Comparison of ENCODE assay signal across 9 mouse cellular contexts in the genomic region with DNA sequence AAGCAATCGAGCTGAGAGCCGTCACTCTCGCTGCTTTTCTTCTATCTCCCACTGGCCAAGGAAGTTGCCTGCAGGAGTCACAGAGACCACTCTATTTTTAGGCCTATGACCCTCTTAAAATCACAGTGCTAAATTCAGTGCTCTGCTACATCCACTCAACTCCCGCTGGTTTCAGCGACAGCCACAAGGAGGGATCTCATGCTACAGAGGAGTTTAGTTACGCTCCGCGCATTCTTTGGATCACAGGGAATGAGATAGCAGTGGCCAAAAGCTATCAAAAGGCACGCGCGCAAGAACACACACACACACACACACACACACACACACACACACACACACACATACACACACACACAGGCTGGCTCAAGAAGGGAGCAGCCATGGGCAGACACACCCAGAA.
A peak's percentile ranks its signal among the peaks of the same experiment; 100 is the strongest.
DNase-seq lines count a peak whose midpoint lies in the region; ATAC-seq and TF ChIP-seq lines count a peak whose summit lies in the region.
"Had no signal": no experiment of that assay in that cellular context is flagged by ENCODE, and none has a peak within 500 bp of the region (broad histone marks: within the 10 kb centered on the region; RNA-seq: fewer than 3 reads in every experiment).

No protein-coding gene starts in this region.

- H3K4me3 ChIP-seq in kidney, embryonic 14.5 days (ENCODE audit: low read length) = no peak overlapping the region
- H3K4me3 ChIP-seq in embryonic facial prominence, embryonic 11.5 days (ENCODE audit: low read depth, low read length) = no peak overlapping the region
- no peak overlapping the region for H3K4me3 ChIP-seq in midbrain, postnatal 0 days (ENCODE audit: low read depth, low read length)
- H3K4me3 ChIP-seq: limb, embryonic 13.5 days had no signal

- DNase-seq in kidney, postnatal 36 days = no peak
- DNase-seq in embryonic facial prominence, embryonic 11.5 days (ENCODE audit: low spot score) = peak; percentile 35
- DNase-seq in heart, postnatal 10 days = peak; percentile 56
- peak; percentile 33 for DNase-seq in midbrain, postnatal 0 days (ENCODE audit: low spot score)
- no peak for DNase-seq in adrenal gland, postnatal 4 days (ENCODE audit: low spot score in 2 of 2)
- DNase-seq in MN1 (ENCODE audit: low spot score) = no peak
- DNase-seq in lung, postnatal 36 days = no peak

- peaks cover 33% of the 10 kb centered on the region for H3K4me1 ChIP-seq in kidney, embryonic 14.5 days (ENCODE audit: control insufficient read depth, insufficient read depth, low read length)
- peaks cover 8% of the 10 kb centered on the region for H3K4me1 ChIP-seq in embryonic facial prominence, embryonic 11.5 days (ENCODE audit: control insufficient read depth, insufficient read depth, low read length)
- 0 out of 2 replicates have a peak, but pooled peaks cover 4% of the 10 kb centered on the region for H3K4me1 ChIP-seq in midbrain, postnatal 0 days (ENCODE audit: insufficient read depth, low read length)

- TF ChIP-seq CTCF in midbrain, postnatal 0 days (IDR thresholded peaks at IDR 0.05) = peak; percentile 21; the same call in 1 of the 2 replicates

- peak; percentile 47 for ATAC-seq in kidney, embryonic 14.5 days (ENCODE audit: low FRiP score, low TSS enrichment)
- no peak for ATAC-seq in embryonic facial prominence, embryonic 11.5 days (replicated peaks; ENCODE audit: insufficient number of reproducible peaks, low FRiP score, low TSS enrichment, low read depth)
- no peak for ATAC-seq in midbrain, postnatal 0 days (ENCODE audit: low FRiP score)

- no peaks in the 10 kb centered on the region for H3K36me3 ChIP-seq in kidney, embryonic 14.5 days (ENCODE audit: control insufficient read depth, insufficient read depth, low read length)
- no peaks in the 10 kb centered on the region for H3K36me3 ChIP-seq in embryonic facial prominence, embryonic 11.5 days (replicated peaks; ENCODE audit: control insufficient read depth, insufficient read depth, low read depth, low read length)
- no peaks in the 10 kb centered on the region for H3K36me3 ChIP-seq in midbrain, postnatal 0 days (ENCODE audit: insufficient read depth, low read length)
- H3K36me3 ChIP-seq: limb, embryonic 13.5 days had no signal

- H3K27ac ChIP-seq in kidney, embryonic 14.5 days (ENCODE audit: low read depth, low read length) = no peak overlapping the region
- H3K27ac ChIP-seq in embryonic facial prominence, embryonic 11.5 days (replicated peaks; ENCODE audit: low read depth, low read length) = no peak overlapping the region
- H3K27ac ChIP-seq in midbrain, postnatal 0 days (ENCODE audit: low read depth, low read length) = no peak overlapping the region
- H3K27ac ChIP-seq: limb, embryonic 13.5 days had no signal

- H3K4me2 ChIP-seq in kidney, embryonic 14.5 days (replicated peaks; ENCODE audit: low read depth, low read length) = 0 out of 2 replicates have a peak overlapping the region, but pooled peaks have one; percentile 5
- no peak overlapping the region for H3K4me2 ChIP-seq in embryonic facial prominence, embryonic 11.5 days (ENCODE audit: low read depth, low read length)
- peak overlapping the region; percentile 13; the same call in 1 of the 2 replicates for H3K4me2 ChIP-seq in midbrain, postnatal 0 days (ENCODE audit: low read depth, low read length, poor library complexity, severe bottlenecking)
- H3K4me2 ChIP-seq: limb, embryonic 13.5 days had no signal

- WGBS in kidney, embryonic 14.5 days = 13% methylated on average over 11 of the region's 11 CpGs
- WGBS in embryonic facial prominence, embryonic 11.5 days = 10% methylated on average over 11 of the region's 11 CpGs
- 16% methylated on average over 11 of the region's 11 CpGs for WGBS in midbrain, postnatal 0 days

- no peaks in the 10 kb centered on the region for H3K27me3 ChIP-seq in kidney, embryonic 14.5 days (ENCODE audit: control insufficient read depth, insufficient read depth, low read length)
- H3K27me3 ChIP-seq in embryonic facial prominence, embryonic 11.5 days (ENCODE audit: control insufficient read depth, insufficient read depth, low read length) = no peaks in the 10 kb centered on the region
- H3K27me3 ChIP-seq in midbrain, postnatal 0 days (ENCODE audit: insufficient read depth, low read length) = no peaks in the 10 kb centered on the region
- H3K27me3 ChIP-seq: limb, embryonic 13.5 days had no signal

- intact Hi-C loops in heart, postnatal 10 days (cut with DNase I) = loop anchor here (5.0 kb wide), 3 partner anchors 33 to 322 kb away; partner anchors contain the start of gene Foxp1

- H3K9me3 ChIP-seq in kidney, embryonic 14.5 days (ENCODE audit: control insufficient read depth, low read length) = no peaks in the 10 kb centered on the region
- no peaks in the 10 kb centered on the region for H3K9me3 ChIP-seq in embryonic facial prominence, embryonic 11.5 days (replicated peaks; ENCODE audit: control insufficient read depth, low read length)
- no peaks in the 10 kb centered on the region for H3K9me3 ChIP-seq in midbrain, postnatal 0 days (ENCODE audit: low read length)
- H3K9me3 ChIP-seq: limb, embryonic 13.5 days had no signal

- no peak overlapping the region for H3K9ac ChIP-seq in kidney, embryonic 14.5 days (ENCODE audit: low read depth, low read length)
- no peak overlapping the region for H3K9ac ChIP-seq in embryonic facial prominence, embryonic 11.5 days (replicated peaks; ENCODE audit: low read length)
- H3K9ac ChIP-seq in midbrain, postnatal 0 days (replicated peaks; ENCODE audit: low read length, poor library complexity, severe bottlenecking) = no peak overlapping the region
- H3K9ac ChIP-seq: limb, embryonic 13.5 days had no signal

Comparison
In these comparisons a context has a peak if more than half of its experiments do, and no peak if none do; other contexts are left out.
1. DNase-seq: peak in embryonic facial prominence, embryonic 11.5 days (single experiment), heart, postnatal 10 days (2 of 2) and midbrain, postnatal 0 days (single experiment); none in kidney, postnatal 36 days (0 of 2), adrenal gland, postnatal 4 days (0 of 2), MN1 (single experiment) and lung, postnatal 36 days (single experiment).